Mouse (Mus musculus) left cerebral cortex, adult 18-20 months (tissue): ENCODE results near the gene Kcnq2. TPM values are rescaled to one million over a fixed set of nuclear protein-coding genes. Genes with fewer than 3 reads are reported as not detected.

Experiments used
- DNase-seq, 2 experiments: peaks; one replicate each; pipeline ENCODE4 v3.0.0; 2021 to 2022; ENCODE audit warnings: low spot score in 2 of 2, mixed read lengths in 1 of 2
- total RNA-seq, 2 experiments: library from RNA; stranded (reverse); gene quantifications; 2 replicates each; pipeline ENCODE4 v1.2.3; 2021

The Kcnq2 gene
- total RNA-seq, 2 experiments from 2014 or later: 264 to 274 TPM

GRCm38 (mm10) chr2:181048252-181048945 is 86.7 kb downstream of the Kcnq2 start:
- DNase-seq: no peak

GRCm38 (mm10) chr2:181044001-181044400 is 91.1 kb downstream of the Kcnq2 start:
- DNase-seq: no peak

- DNase-seq: no peak
These were observed 91.7 kb downstream of the Kcnq2 start, which contains the start of gene Chrna4 for GRCm38 (mm10) chr2:181043437-181043836. Gene Chrna4 (minus strand): TSS chr2:181043546.

- no peak for DNase-seq
These were observed 92.7 kb downstream of the Kcnq2 start for GRCm38 (mm10) chr2:181042376-181042775.

GRCm38 (mm10) chr2:181041941-181042340 is 93.2 kb downstream of the Kcnq2 start:
- no peak for DNase-seq

- no peak for DNase-seq
These were observed 95.8 kb downstream of the Kcnq2 start for GRCm38 (mm10) chr2:181039356-181039680.

- DNase-seq: peak in 1 of 2 experiments; percentile 25
These were observed 96.3 kb downstream of the Kcnq2 start for GRCm38 (mm10) chr2:181038644-181039355.

- DNase-seq: no peak
These were observed 98.5 kb downstream of the Kcnq2 start for GRCm38 (mm10) chr2:181036561-181036960.

- no peak for DNase-seq
These were observed 99.9 kb downstream of the Kcnq2 start for GRCm38 (mm10) chr2:181035186-181035585.

GRCm38 (mm10) chr2:181033310-181033709 is 101.8 kb downstream of the Kcnq2 start:
- DNase-seq: no peak

- DNase-seq: peak; percentile 34 to 39
These were observed 102.7 kb downstream of the Kcnq2 start for GRCm38 (mm10) chr2:181032407-181032806.

- peak in 1 of 2 experiments; percentile 35 for DNase-seq
These were observed 103.6 kb downstream of the Kcnq2 start for GRCm38 (mm10) chr2:181031406-181031934.

Other genes with a start within 250 kb of the Kcnq2 start
- 10 to 100 TPM; 59.0 to 59.7 TPM for gene Ythdf1, start 214.4 kb downstream of the Kcnq2 start, total RNA-seq
- gene Birc7, start 206.3 kb downstream of the Kcnq2 start, total RNA-seq: not detected
- 10 to 100 TPM; 43.2 to 44.2 TPM for gene Nkain4, start 180.6 kb downstream of the Kcnq2 start, total RNA-seq
- 100 to 1,000 TPM; 141 to 151 TPM for gene Arfgap1, start 168.1 kb downstream of the Kcnq2 start, total RNA-seq
- gene Col20a1, start 148.8 kb downstream of the Kcnq2 start, total RNA-seq: 1 to 10 TPM in 1 of 2 experiments, under 1 TPM in 1; 0.82 to 1.1 TPM
- 10 to 100 TPM; 36.5 to 41.2 TPM for gene Chrna4, start 91.8 kb downstream of the Kcnq2 start, total RNA-seq
- 1,000 to 10,000 TPM; 1,361 to 1,429 TPM for gene Eef1a2, start 21.7 kb upstream of the Kcnq2 start, total RNA-seq
- gene Ppdpf, start 51.9 kb upstream of the Kcnq2 start, total RNA-seq: 10 to 100 TPM; 74.7 to 76.8 TPM
- gene Ptk6, start 67.5 kb upstream of the Kcnq2 start, total RNA-seq: not detected
- gene Srms, start 77.9 kb upstream of the Kcnq2 start, total RNA-seq: under 1 TPM; 0.33 to 0.46 TPM
- gene Fndc11, start 84.7 kb upstream of the Kcnq2 start, total RNA-seq: not detected
- gene Helz2, start 106.7 kb upstream of the Kcnq2 start, total RNA-seq: 1 to 10 TPM; 2.7 to 3.2 TPM
- 10 to 100 TPM; 23.9 to 25.8 TPM for gene Gmeb2, start 152.7 kb upstream of the Kcnq2 start, total RNA-seq
- 100 to 1,000 TPM; 647 to 666 TPM for gene Stmn3, start 179.2 kb upstream of the Kcnq2 start, total RNA-seq
- gene Rtel1, start 184.4 kb upstream of the Kcnq2 start, total RNA-seq: 10 to 100 TPM; 24.9 to 34.5 TPM
- gene Zgpat, start 229.6 kb upstream of the Kcnq2 start, total RNA-seq: 10 to 100 TPM; 66.0 to 67.6 TPM
- 10 to 100 TPM; 43.9 to 48.5 TPM for gene Arfrp1, start 230.1 kb upstream of the Kcnq2 start, total RNA-seq
- 10 to 100 TPM; 34.4 to 35.6 TPM for gene Lime1, start 244.8 kb upstream of the Kcnq2 start, total RNA-seq